Mouse (Mus musculus) layer of hippocampus, postnatal 10 days (tissue): ENCODE results near the gene Mt3. TPM values are rescaled to one million over a fixed set of nuclear protein-coding genes. Genes with fewer than 3 reads are reported as not detected.

Source experiments
- DNase-seq, 2 experiments: peaks; one replicate each; pipeline ENCODE4 v3.0.0; 2021; ENCODE audit warnings: low spot score in 2 of 2
- total RNA-seq, 2 experiments: library from RNA; stranded (reverse); gene quantifications; 2 replicates each; pipeline ENCODE4 v1.2.3; 2021

Mt3 gene
- total RNA-seq, 2 experiments from 2014 or later = 758 to 903 TPM

DNA sequence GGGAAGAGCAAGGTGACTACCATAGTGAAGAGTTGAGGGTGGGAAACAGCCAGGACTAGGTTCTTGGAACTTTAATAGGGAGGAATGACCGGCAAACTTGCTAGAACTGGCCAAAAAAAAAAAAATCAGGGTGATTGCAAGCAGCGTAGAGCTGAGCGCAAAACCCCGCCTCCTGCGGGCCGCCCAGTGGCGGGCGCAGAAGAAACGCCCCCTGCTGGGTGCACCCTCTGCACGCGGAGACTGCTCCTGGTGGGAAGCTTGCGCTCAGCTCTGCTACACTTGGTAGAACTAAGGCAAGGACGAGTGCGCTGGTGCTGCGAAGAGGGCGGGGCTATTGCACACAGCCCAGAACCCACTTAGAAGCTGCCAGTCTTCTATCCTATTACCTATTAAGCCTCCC is 30.7 kb downstream of the Mt3 start:
- peak; percentile 73 to 77 for DNase-seq

DNA sequence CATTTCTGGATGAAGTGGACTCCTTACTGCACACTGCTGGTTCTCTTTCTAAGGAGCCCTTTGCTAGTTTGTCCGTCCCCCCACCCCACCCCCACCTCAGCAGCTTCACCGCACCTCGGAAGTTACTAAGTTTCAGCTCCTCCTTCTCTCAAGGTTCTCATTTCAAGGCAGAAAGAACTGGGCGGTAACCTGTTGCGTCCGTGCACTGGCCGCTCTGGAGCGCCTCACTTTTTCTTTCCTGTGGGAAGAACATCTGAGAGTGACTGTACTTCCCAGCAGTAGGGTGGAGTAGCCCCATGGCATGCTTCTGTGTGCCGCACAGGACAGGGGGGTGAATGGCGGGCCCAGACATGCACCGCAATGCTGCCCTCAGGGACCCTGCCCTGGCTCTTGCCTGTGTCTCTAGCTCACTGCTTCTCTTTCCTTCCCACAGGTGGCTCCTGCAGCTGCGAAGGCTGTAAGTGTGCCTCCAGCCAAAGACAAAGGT is 32.0 kb downstream of the Mt3 start:
- DNase-seq = no peak

DNA sequence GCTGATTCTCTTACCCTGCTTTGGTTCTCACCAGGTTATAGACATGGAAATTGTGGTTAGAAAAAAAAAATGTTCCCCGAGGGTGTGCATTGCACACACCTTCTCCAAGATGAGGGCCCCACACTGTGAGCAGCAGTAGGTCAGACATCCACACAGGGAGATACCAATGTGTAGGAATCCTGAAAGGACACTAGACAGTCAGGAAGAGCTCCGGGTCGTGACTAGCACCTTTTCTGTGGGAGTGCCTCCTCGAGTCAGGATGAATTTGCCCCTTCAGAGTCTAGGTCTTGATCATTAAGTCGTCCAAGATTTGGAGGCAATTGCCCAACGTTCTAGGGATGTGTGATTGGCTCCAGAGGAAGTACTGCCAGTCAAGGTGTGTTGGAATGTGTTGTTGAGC is 33.4 kb downstream of the Mt3 start:
- DNase-seq = no peak

DNA sequence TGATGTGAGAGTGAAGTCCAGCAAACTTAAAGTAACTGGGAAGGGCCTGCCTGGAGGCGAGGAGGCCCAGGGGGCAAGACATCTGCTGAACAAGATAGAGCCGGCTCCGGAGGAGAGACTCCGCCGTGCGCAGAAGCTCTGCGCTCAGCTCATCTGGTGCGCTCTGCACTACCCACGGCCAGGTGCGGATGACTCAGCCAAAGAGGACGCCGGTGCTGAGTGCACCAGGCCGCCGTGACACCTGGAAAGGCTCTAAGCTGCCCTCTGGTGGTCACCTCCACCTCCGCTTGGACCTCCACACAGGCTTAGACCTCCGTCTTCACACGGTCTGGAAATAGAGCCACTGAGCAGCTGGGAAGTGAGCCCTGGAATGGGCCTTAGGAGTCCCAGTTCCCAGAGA is 34.1 kb downstream of the Mt3 start:
- DNase-seq = peak; percentile 65 to 67

DNA sequence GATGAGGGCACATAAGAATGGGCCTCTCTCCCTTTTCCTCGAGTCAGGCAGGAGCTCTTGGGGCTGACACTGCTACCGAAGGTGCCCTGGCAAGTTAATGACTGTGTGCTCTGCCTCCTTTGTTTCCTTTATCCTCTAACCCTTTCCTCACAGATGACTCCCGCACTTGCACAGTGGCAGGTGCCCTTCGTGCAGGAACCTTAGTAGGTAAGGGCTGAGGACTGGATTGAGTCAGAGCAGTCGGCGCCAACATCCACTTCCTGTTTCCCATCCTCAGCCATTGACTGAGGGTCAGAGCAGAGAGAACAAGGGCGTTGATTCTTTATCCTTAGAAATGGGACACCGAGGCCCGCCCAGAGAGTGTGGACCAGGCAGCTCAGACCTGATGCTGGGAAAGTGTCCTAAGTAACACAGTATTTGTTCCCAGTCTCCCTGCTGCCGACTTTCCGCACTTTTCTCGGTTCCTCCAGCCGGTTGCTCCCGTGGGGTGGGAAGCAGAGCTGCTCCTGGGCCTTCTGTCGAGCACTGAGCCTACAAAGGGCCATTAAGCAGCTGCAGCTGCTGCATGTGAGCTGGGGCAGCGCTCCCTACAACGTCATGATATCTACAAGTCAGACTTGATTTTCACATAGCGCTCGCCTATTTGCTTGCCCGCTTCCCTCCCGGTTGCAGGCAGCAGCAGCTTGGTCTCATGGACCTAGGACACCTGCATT is 35.0 kb downstream of the Mt3 start:
- DNase-seq = no peak

DNA sequence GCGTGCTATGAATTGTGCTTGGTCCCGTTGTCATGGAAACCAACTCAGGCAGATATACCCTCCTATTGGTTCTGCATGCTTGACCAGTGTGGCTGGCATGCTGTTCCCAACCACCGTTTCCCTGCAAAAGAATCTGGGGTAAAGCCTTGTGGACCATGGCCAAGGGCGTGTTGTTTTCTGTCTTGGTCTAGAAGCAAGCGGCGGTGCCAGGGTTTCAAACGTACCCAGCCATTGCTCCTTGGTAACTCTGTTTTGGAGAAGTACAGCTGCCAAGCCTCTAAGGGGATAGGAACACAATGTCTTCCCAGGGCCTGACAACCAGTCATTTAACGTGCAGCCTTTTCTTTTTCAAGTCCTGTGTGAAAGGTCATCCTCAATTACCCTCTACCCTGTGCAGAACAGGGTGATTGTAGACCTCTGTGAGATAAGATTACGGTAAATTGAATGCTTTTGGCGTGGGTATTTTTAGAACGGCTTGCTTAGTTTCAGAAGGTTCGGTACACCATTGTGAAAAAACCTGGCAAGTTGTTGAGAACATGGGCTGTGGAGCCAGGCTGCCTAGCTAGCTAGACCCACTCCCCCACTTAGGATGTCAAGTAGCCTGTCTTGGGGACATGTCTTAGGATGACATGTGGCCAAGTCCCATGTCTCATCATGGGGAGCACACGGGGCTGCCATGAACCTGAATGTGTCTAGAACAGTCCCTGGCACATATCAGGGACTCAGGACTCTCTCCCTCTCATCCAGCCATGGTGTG is 37.0 kb downstream of the Mt3 start:
- DNase-seq = peak; percentile 79

DNA sequence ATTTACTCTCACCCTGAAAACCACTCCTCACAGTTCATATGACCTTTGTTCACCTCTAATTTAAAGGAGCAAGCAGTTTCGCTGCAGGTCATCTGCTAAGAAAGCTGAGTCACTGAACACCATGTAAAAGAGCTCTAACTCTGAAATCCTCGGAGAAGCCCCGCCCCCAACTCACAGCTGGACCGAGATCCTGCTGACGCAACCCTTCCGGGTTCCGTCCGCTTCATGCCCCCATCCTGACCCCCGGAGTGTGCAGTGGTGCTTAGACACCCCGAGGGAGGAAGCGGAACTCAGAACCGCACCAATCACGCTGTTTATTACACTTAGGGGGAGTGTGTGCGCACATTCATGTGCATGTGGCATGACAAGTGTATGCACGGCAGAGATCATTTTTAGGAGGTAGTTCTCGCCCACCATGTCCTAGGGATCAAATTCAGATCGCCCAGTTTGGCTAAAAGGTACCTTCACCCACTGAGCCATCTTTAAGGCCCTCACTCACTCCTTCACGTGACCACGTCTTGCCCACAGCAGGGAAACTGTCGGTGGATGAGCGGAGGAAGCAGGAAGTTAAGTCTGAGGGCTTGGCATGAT is 38.8 kb downstream of the Mt3 start:
- peak in 1 of 2 experiments; percentile 44 for DNase-seq

DNA sequence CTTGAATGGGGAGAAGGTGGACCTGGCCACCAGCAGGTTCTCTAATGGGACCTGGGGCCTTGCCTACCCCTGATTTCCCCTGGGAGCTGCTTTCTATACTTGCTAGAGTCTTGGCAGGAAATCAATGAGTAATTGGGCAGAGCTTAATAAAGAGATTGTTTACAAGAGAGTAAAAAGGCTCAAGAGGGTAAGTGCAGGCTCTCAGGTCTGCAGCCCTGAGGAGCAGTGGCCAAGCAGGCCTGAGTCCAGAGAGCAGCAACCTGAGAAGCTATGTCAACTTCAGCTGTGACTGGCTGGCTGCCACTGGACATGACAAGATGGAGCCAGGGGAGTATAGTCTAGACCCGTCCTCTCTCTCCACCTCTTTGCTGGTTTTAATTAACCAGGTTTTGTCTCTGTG is 40.5 kb downstream of the Mt3 start:
- no peak for DNase-seq

DNA sequence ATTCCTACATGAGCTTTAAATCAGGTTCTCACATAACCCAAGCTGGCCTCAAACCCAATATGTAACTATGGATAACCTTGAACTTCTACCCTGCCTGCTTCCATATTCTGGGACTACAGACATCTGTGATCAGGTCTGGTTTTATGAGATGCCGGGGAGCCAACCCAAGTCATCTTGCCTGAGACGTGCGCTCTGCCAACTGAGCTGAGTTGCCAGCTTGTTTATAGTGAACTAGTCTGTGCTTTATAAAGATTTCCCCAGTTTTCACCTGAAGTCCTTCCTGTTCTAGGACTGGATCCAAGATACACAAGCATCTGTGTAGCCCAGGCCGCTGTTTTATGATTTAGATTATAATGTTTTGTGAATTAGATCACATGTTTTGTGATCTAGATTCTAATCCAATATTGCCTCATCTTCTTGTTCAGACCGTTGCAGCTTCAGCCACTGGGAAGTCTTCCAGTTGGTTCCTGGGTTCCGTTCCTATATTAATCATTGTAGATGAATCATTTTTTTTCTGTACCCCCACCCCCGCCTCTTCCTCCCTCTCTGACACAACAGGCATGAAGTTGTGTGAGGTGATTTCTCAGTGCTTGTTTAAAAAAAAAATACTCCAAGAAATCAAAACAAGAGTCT is 42.3 kb downstream of the Mt3 start:
- DNase-seq = no peak

DNA sequence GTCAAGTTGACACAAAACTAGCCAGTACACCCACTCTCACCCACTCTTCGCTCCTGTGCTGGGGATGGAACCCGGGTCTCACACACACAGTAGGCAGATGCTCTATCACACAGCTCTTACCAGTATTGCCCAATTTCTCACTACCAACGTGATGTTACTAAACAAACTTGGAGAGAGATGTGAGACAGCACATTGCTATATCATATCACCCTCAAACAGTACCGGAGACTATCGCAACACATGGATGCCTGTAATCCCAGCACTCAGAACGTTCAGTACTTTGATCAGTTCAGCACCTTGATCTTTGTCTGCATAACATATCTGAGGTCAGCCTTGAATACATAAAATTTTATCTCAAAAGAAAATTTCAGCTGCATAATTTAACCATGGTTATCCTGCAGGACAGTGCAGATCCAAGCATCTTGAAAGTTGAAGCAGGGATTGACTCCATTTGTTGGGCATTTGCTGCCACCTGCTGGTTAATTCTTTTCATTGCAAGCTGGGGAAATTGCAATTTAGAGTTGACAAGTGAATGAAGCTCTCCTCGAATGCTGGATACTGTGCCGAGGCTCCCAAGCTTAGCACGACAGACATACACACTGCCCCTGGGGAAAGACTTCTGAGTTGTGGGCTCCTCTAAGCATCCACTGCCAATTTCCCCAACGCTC is 46.9 kb downstream of the Mt3 start:
- peak; percentile 73 to 80 for DNase-seq

Other genes with a start within 250 kb of the Mt3 start
- gene Amfr, start 139.8 kb upstream of the Mt3 start, total RNA-seq = 100 to 1,000 TPM; 140 to 144 TPM
- gene Nudt21, start 115.6 kb upstream of the Mt3 start, total RNA-seq = 10 to 100 TPM; 66.6 to 70.0 TPM
- gene Ogfod1, start 115.4 kb upstream of the Mt3 start, total RNA-seq = 10 to 100 TPM; 40.2 to 41.9 TPM
- gene Bbs2, start 53.7 kb upstream of the Mt3 start, total RNA-seq = 10 to 100 TPM; 16.0 to 18.0 TPM
- gene Mt4, start 15.4 kb upstream of the Mt3 start, total RNA-seq = not detected
- gene Mt2, start 20.1 kb downstream of the Mt3 start, total RNA-seq = 100 to 1,000 TPM; 187 to 290 TPM
- gene Mt1, start 26.5 kb downstream of the Mt3 start, total RNA-seq = 100 to 1,000 TPM; 223 to 273 TPM
- 10 to 100 TPM; 53.0 to 53.9 TPM for gene Nup93, start 62.0 kb downstream of the Mt3 start, total RNA-seq
- under 1 TPM; 0.38 to 0.57 TPM for gene Slc12a3, start 176.6 kb downstream of the Mt3 start, total RNA-seq
- 10 to 100 TPM; 35.5 to 36.2 TPM for gene Herpud1, start 233.8 kb downstream of the Mt3 start, total RNA-seq